Comparison of ENCODE assay signal across 16 mouse cellular contexts in genomic region chr1:119523369-119523768, GRCm38 (mm10). TPM values are rescaled to one million over a fixed set of nuclear protein-coding genes. Genes with fewer than 3 reads are reported as not detected.
DNase-seq lines count a peak whose midpoint lies in the region; ATAC-seq and TF ChIP-seq lines count a peak whose summit lies in the region.
"Had no signal": no experiment of that assay in that cellular context is flagged by ENCODE, and none has a peak within 500 bp of the region (broad histone marks: within the 10 kb centered on the region; RNA-seq: fewer than 3 reads in every experiment).

No protein-coding gene starts in this region.

- H3K4me2 ChIP-seq in liver, embryonic 15.5 days, result no peak overlapping the region
- no peak overlapping the region for H3K4me2 ChIP-seq in intestine, embryonic 16.5 days (ENCODE audit: low read depth, low read length)
- H3K4me2 ChIP-seq: embryonic facial prominence, embryonic 13.5 days; forebrain, embryonic 12.5 days; heart, embryonic 13.5 days had no signal

- no peaks in the 10 kb centered on the region for H3K36me3 ChIP-seq in kidney, adult 2 months (ENCODE audit: control insufficient read depth, insufficient read depth, low read length)
- H3K36me3 ChIP-seq in liver, embryonic 15.5 days (replicated peaks), result peaks cover 16% of the 10 kb centered on the region
- H3K36me3 ChIP-seq in intestine, embryonic 16.5 days (ENCODE audit: control insufficient read depth, insufficient read depth, low read length), result peaks cover 16% of the 10 kb centered on the region

- peak overlapping the region; percentile 86 for H3K27ac ChIP-seq in kidney, adult 2 months (ENCODE audit: insufficient read depth, low read depth, low read length)
- peak overlapping the region; percentile 38; the same call in 1 of the 2 replicates for H3K27ac ChIP-seq in liver, embryonic 15.5 days (replicated peaks)
- H3K27ac ChIP-seq in intestine, embryonic 16.5 days (ENCODE audit: low read length), result peak overlapping the region; percentile 76
- H3K27ac ChIP-seq: embryonic facial prominence, embryonic 13.5 days; forebrain, embryonic 12.5 days; heart, embryonic 13.5 days had no signal

- no peak overlapping the region for H3K9ac ChIP-seq in liver, embryonic 15.5 days
- no peak overlapping the region for H3K9ac ChIP-seq in intestine, embryonic 16.5 days (ENCODE audit: low read depth, low read length)
- H3K9ac ChIP-seq: embryonic facial prominence, embryonic 13.5 days; forebrain, embryonic 12.5 days; forebrain, postnatal 0 days; heart, embryonic 13.5 days had no signal

- no peak for ATAC-seq in liver, embryonic 15.5 days (ENCODE audit: insufficient read depth)
- ATAC-seq in intestine, embryonic 16.5 days, result no peak; the same call in 1 of the 2 replicates
- ATAC-seq: forebrain, postnatal 0 days had no signal

- 70% methylated on average over 7 of the region's 7 CpGs for WGBS in kidney, adult 2 months
- WGBS in liver, embryonic 15.5 days (ENCODE audit: insufficient replicate concordance), result 67% methylated on average over 7 of the region's 7 CpGs
- 73% methylated on average over 7 of the region's 7 CpGs for WGBS in intestine, embryonic 16.5 days

- peaks cover 43% of the 10 kb centered on the region for H3K4me1 ChIP-seq in kidney, adult 2 months (ENCODE audit: control insufficient read depth, insufficient read depth, low read length)
- peaks cover 51% of the 10 kb centered on the region for H3K4me1 ChIP-seq in liver, embryonic 15.5 days (replicated peaks)
- H3K4me1 ChIP-seq in intestine, embryonic 16.5 days (ENCODE audit: control insufficient read depth, insufficient read depth, low read length), result peaks cover 25% of the 10 kb centered on the region

- H3K9me3 ChIP-seq in liver, embryonic 15.5 days (replicated peaks), result no peaks in the 10 kb centered on the region
- H3K9me3 ChIP-seq in intestine, embryonic 16.5 days (ENCODE audit: control insufficient read depth, low read length), result peaks cover 13% of the 10 kb centered on the region; the same call in 1 of the 2 replicates

- TF ChIP-seq CTCF in kidney, adult 2 months (conservative IDR thresholded peaks at IDR 0.05; ENCODE audit: insufficient read depth, insufficient read length, low read depth, low read length), result no peak

- no peak for DNase-seq in kidney, adult 2 months
- DNase-seq in kidney, adult 18-20 months, result no peak
- DNase-seq in liver, result no peak
- no peak for DNase-seq in natural killer cell, adult 2 months (ENCODE audit: low spot score in 2 of 2)
- DNase-seq in adrenal gland, adult 2 months, result no peak
- DNase-seq: adrenal gland, postnatal 14 days; cerebellum, adult 11-12 months; cerebellum, adult 9-10 months; forebrain, postnatal 0 days; gastrocnemius, postnatal 14 days; heart, postnatal 36 days had no signal

- no peaks in the 10 kb centered on the region for H3K27me3 ChIP-seq in kidney, adult 2 months (replicated peaks; ENCODE audit: control insufficient read depth, insufficient read depth, low read length)
- no peaks in the 10 kb centered on the region for H3K27me3 ChIP-seq in liver, embryonic 15.5 days
- no peaks in the 10 kb centered on the region for H3K27me3 ChIP-seq in intestine, embryonic 16.5 days (replicated peaks; ENCODE audit: control insufficient read depth, insufficient read depth, low read length)
- H3K27me3 ChIP-seq: embryonic facial prominence, embryonic 13.5 days; forebrain, embryonic 12.5 days; heart, embryonic 13.5 days had no signal

- no peak overlapping the region for H3K4me3 ChIP-seq in kidney, adult 2 months (ENCODE audit: insufficient read depth, low read depth, low read length)
- no peak overlapping the region for H3K4me3 ChIP-seq in liver, embryonic 15.5 days (replicated peaks)
- no peak overlapping the region for H3K4me3 ChIP-seq in intestine, embryonic 16.5 days (ENCODE audit: low read length)
- H3K4me3 ChIP-seq: embryonic facial prominence, embryonic 13.5 days; forebrain, embryonic 12.5 days; heart, embryonic 13.5 days had no signal

- no peak for TF ChIP-seq POLR2A in kidney, adult 2 months (IDR thresholded peaks at IDR 0.05; ENCODE audit: low read depth, low read length)

RNA-seq across cellular contexts. Expression of gene Tmem185b, which starts 2.6 kb away (rescaled TPM):
- 27.1 and 37.2 TPM in 2 replicates for polyA plus RNA-seq in kidney, adult 2 months (2012; rRNA removed)
- 7.9 TPM in 2 replicates for polyA plus RNA-seq in liver, embryonic 15.5 days (2015; fragmentation: Nextera tagmentation; extraction: Ambion mirVana)
- 27.2 and 27.7 TPM in 2 replicates for polyA plus RNA-seq in intestine, embryonic 16.5 days (2015; fragmentation: Nextera tagmentation; extraction: Ambion mirVana)
- total RNA-seq in adrenal gland, adult 2 months (2021), result 10 to 100 TPM; 18.3 to 26.8 TPM
- polyA plus RNA-seq in adrenal gland, adult 2 months (2012; rRNA removed), result 45.4 and 56.5 TPM in 2 replicates

RNA-seq across cellular contexts. Expression of gene Ralb, which starts 18.8 kb away (rescaled TPM):
- 49.8 and 54.6 TPM in 2 replicates for polyA plus RNA-seq in kidney, adult 2 months (2012; rRNA removed)
- polyA plus RNA-seq in liver, embryonic 15.5 days (2015; fragmentation: Nextera tagmentation; extraction: Ambion mirVana), result 37.5 and 38.6 TPM in 2 replicates
- polyA plus RNA-seq in intestine, embryonic 16.5 days (2015; fragmentation: Nextera tagmentation; extraction: Ambion mirVana), result 203 and 218 TPM in 2 replicates
- 10 to 100 TPM; 60.0 to 60.4 TPM for total RNA-seq in adrenal gland, adult 2 months (2021)
- polyA plus RNA-seq in adrenal gland, adult 2 months (2012; rRNA removed), result 40.7 and 46.7 TPM in 2 replicates
